Comparison of ENCODE assay signal across 23 mouse cellular contexts in the genomic region with DNA sequence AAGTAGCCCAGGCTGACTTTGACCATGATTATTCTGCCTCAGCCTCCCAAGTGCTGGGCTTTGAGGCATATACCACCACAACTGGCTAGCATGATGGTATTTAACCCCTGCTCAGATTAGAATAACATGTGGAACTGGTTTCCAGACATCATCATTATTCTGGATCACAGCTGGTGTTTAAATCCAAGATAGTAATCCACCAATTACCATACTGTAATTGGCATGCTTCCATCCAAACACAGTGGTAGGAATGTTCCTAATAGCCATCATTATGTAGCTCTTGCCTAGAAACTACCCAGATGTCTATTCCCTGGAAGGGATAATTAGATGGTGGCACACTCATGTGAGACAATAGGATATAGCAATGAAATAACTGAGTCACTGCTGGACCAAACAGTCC.
A peak's percentile ranks its signal among the peaks of the same experiment; 100 is the strongest.
DNase-seq lines count a peak whose midpoint lies in the region; ATAC-seq lines count a peak whose summit lies in the region.
"Had no signal": no experiment of that assay in that cellular context is flagged by ENCODE, and none has a peak within 500 bp of the region (broad histone marks: within the 10 kb centered on the region; RNA-seq: fewer than 3 reads in every experiment).

No protein-coding gene starts in this region.

- no peaks in the 10 kb centered on the region for H3K27me3 ChIP-seq in forebrain, embryonic 11.5 days (ENCODE audit: control insufficient read depth, insufficient read depth, low read length)
- H3K27me3 ChIP-seq in forebrain, embryonic 10.5 days (ENCODE audit: poor library complexity, severe bottlenecking): no peaks in the 10 kb centered on the region
- no peaks in the 10 kb centered on the region for H3K27me3 ChIP-seq in midbrain, embryonic 13.5 days
- no peaks in the 10 kb centered on the region for H3K27me3 ChIP-seq in midbrain, embryonic 10.5 days (ENCODE audit: low read depth, poor library complexity, severe bottlenecking)
- H3K27me3 ChIP-seq in forebrain, embryonic 16.5 days (replicated peaks; ENCODE audit: control insufficient read depth, insufficient read depth, low read length): no peaks in the 10 kb centered on the region
- H3K27me3 ChIP-seq: heart, embryonic 12.5 days; megakaryocyte, embryonic 14.5 days had no signal

- H3K27ac ChIP-seq in forebrain, embryonic 11.5 days (ENCODE audit: low read depth, low read length): no peak overlapping the region
- no peak overlapping the region for H3K27ac ChIP-seq in forebrain, embryonic 10.5 days
- no peak overlapping the region for H3K27ac ChIP-seq in midbrain, embryonic 13.5 days
- H3K27ac ChIP-seq in midbrain, embryonic 10.5 days (replicated peaks): no peak overlapping the region
- H3K27ac ChIP-seq in forebrain, embryonic 16.5 days (ENCODE audit: low read length): no peak overlapping the region
- H3K27ac ChIP-seq: layer of hippocampus, adult 2 months had no signal

- no peak overlapping the region for H3K4me2 ChIP-seq in forebrain, embryonic 11.5 days (ENCODE audit: low read depth, low read length, severe bottlenecking)
- H3K4me2 ChIP-seq in midbrain, embryonic 13.5 days (replicated peaks): no peak overlapping the region
- no peak overlapping the region for H3K4me2 ChIP-seq in forebrain, embryonic 16.5 days (ENCODE audit: low read length)
- H3K4me2 ChIP-seq: heart, embryonic 12.5 days had no signal

- ATAC-seq in forebrain, embryonic 11.5 days (replicated peaks; ENCODE audit: low FRiP score): peak; percentile 71
- peak; percentile 77; the same call in 1 of the 2 replicates for ATAC-seq in midbrain, embryonic 13.5 days
- ATAC-seq in forebrain, embryonic 16.5 days: peak; percentile 80
- no peak for ATAC-seq in megakaryocyte progenitor cell, adult 5-6 weeks (replicated peaks; ENCODE audit: poor library complexity)

- H3K36me3 ChIP-seq in forebrain, embryonic 11.5 days (ENCODE audit: control insufficient read depth, insufficient read depth, low read length): no peaks in the 10 kb centered on the region
- H3K36me3 ChIP-seq in forebrain, embryonic 10.5 days (replicated peaks): no peaks in the 10 kb centered on the region
- H3K36me3 ChIP-seq in midbrain, embryonic 13.5 days: no peaks in the 10 kb centered on the region
- no peaks in the 10 kb centered on the region for H3K36me3 ChIP-seq in midbrain, embryonic 10.5 days
- H3K36me3 ChIP-seq in forebrain, embryonic 16.5 days (ENCODE audit: control insufficient read depth, insufficient read depth): no peaks in the 10 kb centered on the region
- H3K36me3 ChIP-seq: G1E; heart, embryonic 12.5 days had no signal

- H3K4me1 ChIP-seq in forebrain, embryonic 11.5 days (replicated peaks; ENCODE audit: control insufficient read depth, insufficient read depth, low read length): no peaks in the 10 kb centered on the region
- H3K4me1 ChIP-seq in forebrain, embryonic 10.5 days: no peaks in the 10 kb centered on the region
- H3K4me1 ChIP-seq in midbrain, embryonic 13.5 days (replicated peaks): no peaks in the 10 kb centered on the region
- H3K4me1 ChIP-seq in midbrain, embryonic 10.5 days: no peaks in the 10 kb centered on the region
- H3K4me1 ChIP-seq in forebrain, embryonic 16.5 days (replicated peaks; ENCODE audit: control insufficient read depth, insufficient read depth, low read length): 0 out of 2 replicates have a peak, but pooled peaks cover 2% of the 10 kb centered on the region
- H3K4me1 ChIP-seq: heart, embryonic 12.5 days; megakaryocyte, embryonic 14.5 days had no signal

- no peak for DNase-seq in forebrain, embryonic 11.5 days (ENCODE audit: low spot score)
- no peak for DNase-seq in forebrain, embryonic 10.5 days (ENCODE audit: extremely low spot score, low spot score)
- DNase-seq in midbrain, embryonic 10.5 days (ENCODE audit: low spot score): no peak
- DNase-seq in retina, postnatal 1 day: peak; percentile 80
- no peak for DNase-seq in cerebellum, adult 11-12 months
- DNase-seq: adrenal gland, postnatal 25 days; cerebellum, adult 18-20 months; cerebellum, postnatal 25 days; heart, postnatal 14 days; kidney, adult 18-20 months; kidney, postnatal 10 days; layer of hippocampus, postnatal 36 days; liver; lung, postnatal 10 days; thymus, postnatal 25 days had no signal

- H3K9ac ChIP-seq in forebrain, embryonic 11.5 days (ENCODE audit: low read length): no peak overlapping the region
- no peak overlapping the region for H3K9ac ChIP-seq in midbrain, embryonic 13.5 days (replicated peaks)
- H3K9ac ChIP-seq in forebrain, embryonic 16.5 days (replicated peaks; ENCODE audit: low read depth, low read length): no peak overlapping the region
- H3K9ac ChIP-seq: heart, embryonic 12.5 days had no signal

- H3K4me3 ChIP-seq in forebrain, embryonic 11.5 days (ENCODE audit: low read depth, low read length): no peak overlapping the region
- H3K4me3 ChIP-seq in forebrain, embryonic 10.5 days: no peak overlapping the region
- H3K4me3 ChIP-seq in midbrain, embryonic 13.5 days (replicated peaks): no peak overlapping the region
- H3K4me3 ChIP-seq in midbrain, embryonic 10.5 days: no peak overlapping the region
- no peak overlapping the region for H3K4me3 ChIP-seq in forebrain, embryonic 16.5 days (replicated peaks; ENCODE audit: low read length)
- H3K4me3 ChIP-seq: heart, embryonic 12.5 days; layer of hippocampus, adult 2 months; megakaryocyte, embryonic 14.5 days; myocyte had no signal

- H3K9me3 ChIP-seq in forebrain, embryonic 11.5 days (ENCODE audit: control insufficient read depth, low read length): no peaks in the 10 kb centered on the region
- H3K9me3 ChIP-seq in forebrain, embryonic 10.5 days: no peaks in the 10 kb centered on the region
- H3K9me3 ChIP-seq in midbrain, embryonic 13.5 days: no peaks in the 10 kb centered on the region
- H3K9me3 ChIP-seq in midbrain, embryonic 10.5 days (replicated peaks): no peaks in the 10 kb centered on the region
- H3K9me3 ChIP-seq in forebrain, embryonic 16.5 days (ENCODE audit: control insufficient read depth, low read length): no peaks in the 10 kb centered on the region
- H3K9me3 ChIP-seq: G1E; heart, embryonic 12.5 days; megakaryocyte, embryonic 14.5 days had no signal
